Mouse (Mus musculus): Measurements from ENCODE around the gene Cdon. TPM values are rescaled to one million over a fixed set of nuclear protein-coding genes. Genes with fewer than 3 reads are reported as not detected.
A peak's percentile ranks its signal among the peaks of the same experiment; 100 is the strongest.

The Cdon gene
- total RNA-seq, 2 experiments from 2014 or later: 30.0 to 33.3 TPM

DNA sequence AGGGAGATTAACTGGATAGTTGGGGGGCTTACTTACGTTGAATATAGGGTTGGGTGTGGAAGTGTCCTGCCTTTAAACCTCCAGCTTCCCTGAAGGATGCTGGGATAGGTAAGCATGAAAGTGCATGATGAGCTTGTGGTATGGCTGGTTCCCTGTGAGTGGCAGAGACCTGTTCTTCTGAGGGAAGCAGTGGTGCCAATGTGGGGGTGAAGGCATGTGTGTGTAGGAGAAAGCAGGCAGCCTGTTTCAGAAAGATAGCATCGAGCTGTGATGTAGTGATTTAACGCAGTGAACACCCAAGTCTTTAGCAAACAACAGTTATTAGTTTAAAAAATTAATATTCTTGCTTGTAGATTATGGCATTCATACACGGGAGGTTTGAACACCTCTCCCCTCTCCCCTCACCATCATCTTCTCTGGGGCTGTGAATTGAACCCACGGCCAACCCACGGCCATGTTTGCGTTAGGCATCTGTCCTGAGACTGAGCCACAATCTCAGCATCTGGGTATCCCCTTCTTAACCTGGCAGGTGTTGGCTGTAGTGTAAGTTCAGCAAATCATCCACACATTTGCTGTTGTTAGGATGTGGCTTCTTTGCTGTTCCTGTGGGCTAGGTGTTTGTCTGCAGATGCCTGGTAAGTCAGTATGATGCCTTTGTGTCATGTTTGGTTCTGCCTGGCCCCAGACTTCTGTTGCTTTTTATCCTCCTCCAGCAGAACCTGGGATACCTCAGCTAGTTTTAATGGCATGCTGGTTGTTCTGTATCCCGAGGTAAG is 17.5 kb downstream of the Cdon start:
- no peak for DNase-seq

DNA sequence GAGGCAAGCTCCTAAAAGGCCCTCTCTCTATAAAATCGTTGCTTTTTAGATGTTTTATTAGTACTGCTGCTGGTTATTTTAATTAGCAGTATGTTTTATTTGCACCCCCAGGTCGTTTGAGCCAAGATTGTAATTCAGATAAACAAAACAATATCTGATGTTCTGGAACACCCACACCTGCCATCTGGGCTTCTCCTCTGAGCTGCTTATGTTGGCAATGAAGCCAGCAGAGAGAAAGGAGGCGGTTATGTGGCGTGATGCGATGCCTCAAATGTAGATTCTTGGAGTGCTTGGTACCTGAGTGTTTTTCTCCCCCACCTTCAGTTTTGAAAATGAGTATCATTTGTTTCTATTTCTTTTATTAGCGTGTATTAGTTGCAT is 18.1 kb downstream of the Cdon start:
- no peak for DNase-seq

DNA sequence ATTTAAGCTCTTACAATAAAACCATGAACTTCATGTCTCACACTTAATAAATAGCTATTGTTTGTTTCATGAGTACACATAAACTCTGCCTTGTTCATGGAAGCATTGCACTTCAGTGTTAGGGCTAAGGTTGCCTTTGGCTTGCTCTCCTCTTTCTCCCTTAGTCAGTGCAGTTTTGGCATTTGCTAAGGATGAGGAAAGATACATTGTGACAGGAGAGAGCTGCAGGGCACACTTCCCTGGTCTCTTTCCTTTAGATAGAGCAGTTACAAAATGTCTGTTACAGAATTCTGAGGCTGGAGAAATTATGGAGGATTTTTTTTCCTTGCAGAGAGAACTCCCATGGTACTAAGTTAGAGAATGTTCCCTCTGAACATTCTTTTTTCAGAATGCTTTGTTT is 18.8 kb downstream of the Cdon start:
- DNase-seq: no peak

DNA sequence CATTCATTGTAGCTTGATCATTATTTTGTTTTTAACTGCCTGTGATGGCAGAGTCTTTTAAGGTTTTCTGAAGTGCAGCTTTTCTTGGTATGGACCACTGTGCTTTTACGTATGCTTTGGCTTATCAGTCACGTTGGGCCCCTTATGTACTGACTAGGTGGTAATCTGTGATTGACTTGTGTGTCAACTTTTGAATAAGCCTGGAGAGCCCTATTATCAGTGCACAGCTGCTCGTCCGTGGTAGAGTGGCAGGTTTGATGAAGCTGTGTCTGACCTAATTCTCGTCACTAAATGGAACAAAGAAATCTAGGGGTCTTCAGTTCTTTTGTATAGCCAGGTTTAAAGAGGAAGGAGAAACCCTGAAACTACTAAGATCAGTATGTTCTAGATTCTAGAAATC is 21.5 kb downstream of the Cdon start:
- DNase-seq: no peak

DNA sequence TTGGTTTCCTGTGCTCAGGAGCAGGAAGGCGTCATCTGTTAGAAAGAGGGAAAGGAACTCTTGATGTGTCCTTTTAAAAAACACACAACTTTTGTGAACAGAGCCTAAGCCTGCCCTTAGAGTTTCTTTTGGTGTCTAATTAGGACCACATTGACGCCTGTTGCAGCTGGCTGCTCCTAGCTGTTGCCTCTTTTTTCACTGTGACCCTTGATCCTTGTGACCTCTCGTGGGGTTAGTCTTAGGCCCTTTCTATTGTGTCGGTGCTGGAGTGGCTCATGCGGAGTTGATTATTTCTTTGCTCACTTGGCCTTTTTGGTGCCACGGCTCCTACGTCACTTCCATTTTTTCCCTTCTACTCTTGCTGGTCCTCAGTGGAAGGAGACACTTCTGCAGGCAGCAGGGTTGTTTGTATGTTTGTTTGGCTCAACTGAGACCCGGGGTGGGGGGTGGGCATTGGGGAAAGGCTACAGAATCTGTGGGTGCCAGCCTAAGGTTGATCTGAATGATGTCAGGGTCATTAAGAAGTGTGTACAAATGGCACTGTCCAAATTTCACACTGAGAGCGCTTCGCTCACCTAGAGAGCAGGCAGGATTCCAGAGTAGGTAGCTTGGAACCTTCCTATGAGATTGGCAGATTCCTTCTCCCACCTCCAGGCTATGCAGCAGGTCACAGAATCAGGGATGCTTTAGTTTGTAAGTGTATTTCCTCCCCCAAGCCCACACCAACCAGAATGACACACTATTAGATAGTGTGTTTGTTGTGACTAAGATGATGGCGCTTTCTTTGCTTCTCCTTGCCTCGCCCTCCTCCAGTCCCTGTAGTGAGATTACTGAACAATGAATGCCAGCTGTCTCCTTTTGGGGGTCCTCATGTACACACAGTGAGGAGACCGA is 22.9 kb downstream of the Cdon start:
- DNase-seq: no peak

DNA sequence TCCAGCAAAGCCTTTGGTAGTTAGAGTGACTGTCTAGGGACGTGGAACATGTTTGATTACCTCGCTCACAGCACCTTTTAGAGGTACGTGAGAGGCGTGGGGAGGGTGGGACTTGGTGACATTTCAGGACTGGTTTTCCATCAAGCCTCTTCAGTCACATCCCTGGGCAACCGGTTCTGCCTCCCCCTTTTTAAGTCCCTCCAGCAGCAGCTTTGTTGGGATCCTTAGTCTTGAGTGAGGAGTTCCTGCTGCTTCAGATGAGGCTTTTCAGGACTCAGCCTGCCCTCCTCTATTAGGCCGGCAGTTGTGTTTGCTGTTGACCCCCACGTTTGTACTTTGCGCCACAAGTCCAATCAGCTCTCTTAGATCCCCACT is 23.6 kb downstream of the Cdon start:
- DNase-seq: no peak

DNA sequence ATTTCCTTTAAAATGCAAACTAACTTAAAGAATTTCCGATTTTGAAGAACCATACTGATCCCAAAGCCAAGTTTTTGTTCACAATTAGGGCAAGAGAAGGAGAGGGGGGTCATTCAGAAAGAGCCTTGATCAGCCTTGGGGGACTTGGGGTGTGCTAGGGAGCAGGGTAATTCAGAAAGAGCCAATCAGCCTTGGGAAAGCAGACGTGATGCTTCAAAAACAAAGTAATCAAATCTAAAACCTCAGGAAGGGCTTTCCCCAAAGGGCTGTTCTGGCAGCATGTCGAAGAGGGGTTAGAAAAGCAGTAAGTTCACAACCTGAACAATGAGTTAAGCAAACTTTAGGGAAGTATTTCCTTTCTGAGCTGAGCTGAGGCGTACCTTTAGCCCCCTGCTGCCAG is 26.0 kb downstream of the Cdon start:
- DNase-seq: no peak

DNA sequence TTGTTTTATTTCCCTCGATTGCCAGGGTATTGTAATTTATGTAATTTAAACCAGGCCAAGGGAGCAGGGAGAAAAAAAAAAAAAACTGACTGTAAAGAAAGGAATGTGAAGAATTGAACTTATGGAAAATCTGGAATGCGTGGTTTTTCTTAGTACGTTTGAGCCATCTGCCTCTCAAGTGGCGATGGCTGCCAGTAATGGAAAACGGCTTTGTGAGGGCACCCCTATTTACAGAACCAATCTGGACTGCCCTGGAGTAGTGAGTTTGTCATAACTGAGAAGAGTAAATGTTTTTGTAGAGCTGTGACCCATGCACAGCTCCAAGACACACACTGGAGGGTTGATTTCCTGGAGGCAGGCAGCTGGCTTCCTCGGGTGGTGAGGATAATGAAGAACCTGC is 32.4 kb downstream of the Cdon start:
- no peak for DNase-seq

DNA sequence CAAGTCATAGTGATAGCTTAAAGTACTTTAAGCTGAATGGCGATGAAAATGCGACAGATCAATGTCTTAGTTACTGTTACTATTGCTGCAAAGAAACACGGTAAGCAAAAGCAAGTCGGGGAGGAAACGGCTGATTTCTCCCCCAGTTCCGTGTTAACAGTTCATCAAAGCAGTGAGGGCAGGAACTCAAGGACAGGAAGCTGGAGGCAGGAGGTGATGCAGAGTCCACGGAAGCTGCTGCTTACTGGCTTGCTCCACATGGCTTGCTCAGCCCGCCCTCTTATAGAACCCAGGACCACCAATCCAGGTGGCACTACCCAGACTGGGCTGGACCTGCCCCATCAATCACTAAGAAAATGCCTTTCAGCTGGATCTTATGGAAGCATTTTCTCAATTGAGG is 38.7 kb downstream of the Cdon start:
- no peak for DNase-seq

DNA sequence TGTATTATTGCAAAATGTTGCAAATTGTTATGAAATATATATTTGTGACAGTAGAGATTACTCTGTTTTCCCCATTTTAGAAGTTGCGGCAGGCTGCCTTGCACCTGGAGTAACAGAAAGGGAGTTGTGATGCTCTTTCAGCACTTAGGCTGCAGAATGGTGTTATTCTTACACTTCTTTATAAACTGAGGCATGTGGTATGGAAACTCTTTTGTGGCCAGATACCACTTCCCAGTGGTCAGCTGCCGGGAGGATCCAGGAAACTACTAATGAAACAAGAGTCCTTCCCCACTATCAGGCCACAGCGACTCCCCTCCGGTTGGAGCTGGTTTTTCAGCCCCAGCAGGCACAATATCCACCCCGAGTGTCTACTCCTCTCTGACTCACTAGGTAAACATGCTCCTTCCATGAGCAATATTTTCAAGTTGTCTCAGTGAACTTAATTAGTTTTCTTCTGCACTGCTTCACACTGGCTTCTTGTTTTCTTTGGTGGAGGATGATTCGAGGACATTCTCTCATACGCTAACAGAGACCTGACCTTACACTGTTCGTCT is 46.4 kb downstream of the Cdon start:
- DNase-seq: peak; percentile 14

DNA sequence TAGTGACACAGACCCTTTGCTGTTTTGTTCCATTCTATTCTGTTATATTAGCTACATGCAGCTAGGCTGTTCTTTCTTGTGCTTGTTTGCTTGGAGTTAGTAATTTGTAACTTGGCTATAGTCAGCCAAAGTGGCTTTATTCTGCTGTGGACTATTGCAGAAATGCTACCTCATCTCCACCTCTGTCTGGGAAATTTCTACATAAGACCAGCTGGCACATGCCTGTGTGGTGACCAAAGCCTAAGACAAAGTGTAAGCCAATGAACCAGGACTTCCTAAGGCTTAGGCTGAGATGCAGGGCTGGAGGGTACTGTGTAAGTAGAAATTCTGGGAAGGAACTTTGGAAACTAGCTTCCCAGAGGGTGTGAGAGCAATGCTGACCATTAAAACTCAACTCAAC is 48.0 kb downstream of the Cdon start:
- no peak for DNase-seq

DNA sequence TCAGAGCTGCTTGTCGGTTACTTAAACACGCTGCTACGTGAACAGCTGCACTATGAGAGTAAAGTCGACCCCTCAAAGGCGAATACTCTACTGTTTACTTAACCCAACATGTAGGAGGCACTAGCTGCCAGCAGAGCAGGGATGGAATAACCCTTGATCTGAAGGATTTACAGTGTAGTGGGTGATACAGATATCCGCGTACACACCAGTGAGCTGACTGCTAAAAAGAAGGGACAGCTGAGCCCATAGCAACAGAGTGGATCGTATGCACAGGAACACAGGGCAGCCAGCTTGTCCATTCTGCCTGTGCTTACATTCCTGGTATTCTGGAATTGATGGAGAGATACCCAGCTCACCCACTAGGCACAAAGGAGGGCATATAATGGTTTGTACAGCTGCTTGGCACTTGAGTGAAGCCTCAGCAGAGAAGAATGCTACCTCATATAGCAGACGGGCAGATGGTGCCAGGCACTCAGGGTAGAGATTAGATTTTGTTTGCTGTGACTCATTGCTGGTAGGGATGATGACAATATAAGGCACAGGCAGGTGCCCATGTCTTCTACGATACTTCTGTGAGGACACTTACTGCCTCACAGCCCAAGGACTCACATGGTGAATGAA is 53.3 kb downstream of the Cdon start:
- DNase-seq: no peak

DNA sequence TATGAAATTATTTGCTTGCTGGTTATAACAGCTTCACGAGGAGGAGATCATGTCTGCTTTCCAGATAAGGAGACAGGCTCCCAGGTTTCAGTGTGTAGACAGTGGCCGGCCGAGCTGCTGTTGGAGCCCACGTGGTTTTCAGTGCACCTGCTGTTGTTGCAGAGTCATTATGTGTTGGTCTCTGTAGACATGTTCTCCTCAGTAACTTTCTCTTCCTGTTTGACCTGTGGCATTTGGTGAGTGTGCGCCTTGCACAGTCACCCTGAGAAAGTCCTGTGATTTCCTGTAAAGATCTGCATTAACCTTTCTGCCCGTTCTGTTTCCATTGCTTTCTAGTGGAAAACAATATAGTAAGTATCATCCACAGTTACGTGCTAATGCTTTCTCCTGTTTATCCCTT is 54.5 kb downstream of the Cdon start:
- DNase-seq: no peak

DNA sequence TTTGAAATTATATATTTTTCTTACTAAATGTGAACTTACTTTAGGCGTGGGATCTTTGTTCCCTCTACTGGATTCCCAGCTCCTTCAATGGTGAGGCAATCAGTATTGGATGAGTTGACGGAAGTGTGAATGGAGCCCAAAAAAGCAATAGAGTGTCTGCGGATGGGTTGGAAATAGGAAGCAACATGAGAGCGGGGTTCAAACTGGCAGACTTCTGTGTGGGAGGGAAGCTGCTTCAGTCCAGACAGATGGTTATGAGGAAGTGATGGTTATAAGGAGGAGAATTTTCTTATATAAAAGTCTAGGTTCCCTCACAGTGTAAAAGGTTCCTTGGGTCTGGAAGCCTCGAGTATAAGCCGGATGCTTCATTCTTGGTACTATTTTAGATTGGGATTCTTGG is 58.5 kb downstream of the Cdon start:
- DNase-seq: no peak

DNA sequence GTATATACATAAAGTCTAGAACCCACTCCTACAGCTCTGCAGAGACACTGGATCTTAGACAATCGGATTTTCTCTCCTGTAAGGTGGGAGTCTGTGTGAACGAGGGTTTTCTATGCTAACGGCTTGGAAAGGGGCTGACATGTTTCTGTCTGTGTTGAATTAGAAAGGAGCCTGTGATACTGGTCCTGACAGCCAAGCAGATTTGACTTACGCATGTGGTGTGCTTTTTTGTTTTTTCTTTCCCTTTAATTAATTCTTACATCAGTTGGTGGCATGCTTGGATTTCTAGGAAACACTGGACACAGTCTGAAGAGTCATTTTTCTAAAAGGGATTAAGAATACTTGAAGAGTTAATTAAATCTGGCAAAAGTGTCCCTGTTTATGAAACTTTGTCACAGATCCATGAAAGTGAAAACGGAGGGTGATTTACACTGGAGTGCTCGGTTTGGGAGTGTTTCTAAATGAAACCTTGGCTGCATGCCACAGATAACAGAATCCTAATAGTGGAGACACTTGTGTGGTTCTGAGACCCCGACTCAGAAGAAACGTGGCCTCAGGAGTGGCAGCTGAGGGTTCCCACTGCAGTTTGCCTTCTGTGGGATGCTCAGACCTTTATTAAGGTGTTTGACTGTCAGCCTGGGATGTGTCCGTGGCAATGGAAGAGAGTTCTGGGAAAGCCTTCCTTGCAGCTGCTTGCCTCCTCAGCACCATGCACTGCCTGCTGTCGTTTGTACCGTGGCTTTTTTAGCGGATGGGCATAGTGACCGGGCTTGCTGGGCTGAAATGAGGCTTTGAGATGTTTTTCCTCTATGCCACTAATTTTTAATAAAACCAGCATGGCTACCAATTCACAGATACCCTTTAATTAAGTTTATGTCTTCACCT is 61.3 kb downstream of the Cdon start:
- DNase-seq: no peak

DNA sequence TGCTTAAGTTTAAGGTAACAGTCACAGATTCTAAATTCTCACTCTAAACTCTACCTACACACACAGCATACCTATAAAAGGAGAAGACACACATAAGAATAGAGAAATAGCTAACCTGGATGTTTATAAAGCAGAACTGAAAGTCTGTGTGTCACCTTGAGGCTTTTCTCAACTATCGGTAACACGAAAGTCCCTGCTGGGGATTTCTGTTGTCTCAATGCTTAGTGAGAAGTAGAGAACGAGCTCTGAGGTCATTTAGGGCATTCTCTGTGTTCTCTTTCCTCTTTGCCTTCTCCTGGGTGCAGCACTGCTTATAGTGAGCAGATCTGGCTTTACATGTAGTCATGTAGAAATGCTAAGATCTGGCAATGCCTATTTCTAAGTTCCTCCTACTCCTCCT is 63.0 kb downstream of the Cdon start:
- no peak for DNase-seq

DNA sequence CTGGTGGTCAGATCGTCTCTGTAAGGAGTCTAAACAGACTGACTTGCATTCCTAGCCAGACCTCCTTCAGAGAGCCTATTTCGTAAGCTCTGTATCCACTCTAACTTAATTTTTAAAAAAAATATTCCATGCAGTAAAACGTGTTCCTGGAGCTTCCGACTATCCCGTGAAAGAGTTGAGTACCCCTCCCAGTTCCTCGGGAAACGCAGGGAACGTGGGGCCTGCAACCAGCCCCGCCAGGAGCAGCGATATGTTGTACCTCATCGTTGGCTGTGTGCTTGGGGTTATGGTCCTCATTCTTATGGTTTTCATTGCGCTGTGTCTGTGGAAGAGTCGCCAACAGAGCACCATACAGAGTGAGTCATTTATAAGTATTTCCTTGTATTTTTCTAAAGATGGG is 65.7 kb downstream of the Cdon start:
- DNase-seq: no peak

DNA sequence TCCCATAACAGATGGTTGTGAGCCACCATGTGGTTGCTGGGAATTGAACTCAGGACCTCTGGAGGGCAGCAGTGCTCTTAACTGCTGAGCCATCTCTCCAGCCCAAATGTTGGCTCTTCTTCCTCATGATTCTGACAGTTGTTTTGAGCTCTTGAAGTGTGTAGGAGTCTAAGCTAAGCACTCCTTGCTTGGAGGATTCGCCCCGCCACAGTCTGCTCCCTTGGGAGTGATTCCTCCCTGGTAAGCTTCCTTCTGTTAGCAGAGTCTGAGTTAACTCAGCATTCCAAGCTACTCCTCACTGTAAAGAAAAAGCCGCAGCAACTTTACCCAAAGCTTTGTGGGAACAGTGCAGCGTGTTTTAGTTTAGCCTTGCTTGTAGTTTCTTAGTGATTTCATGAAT is 67.6 kb downstream of the Cdon start:
- DNase-seq: no peak

DNA sequence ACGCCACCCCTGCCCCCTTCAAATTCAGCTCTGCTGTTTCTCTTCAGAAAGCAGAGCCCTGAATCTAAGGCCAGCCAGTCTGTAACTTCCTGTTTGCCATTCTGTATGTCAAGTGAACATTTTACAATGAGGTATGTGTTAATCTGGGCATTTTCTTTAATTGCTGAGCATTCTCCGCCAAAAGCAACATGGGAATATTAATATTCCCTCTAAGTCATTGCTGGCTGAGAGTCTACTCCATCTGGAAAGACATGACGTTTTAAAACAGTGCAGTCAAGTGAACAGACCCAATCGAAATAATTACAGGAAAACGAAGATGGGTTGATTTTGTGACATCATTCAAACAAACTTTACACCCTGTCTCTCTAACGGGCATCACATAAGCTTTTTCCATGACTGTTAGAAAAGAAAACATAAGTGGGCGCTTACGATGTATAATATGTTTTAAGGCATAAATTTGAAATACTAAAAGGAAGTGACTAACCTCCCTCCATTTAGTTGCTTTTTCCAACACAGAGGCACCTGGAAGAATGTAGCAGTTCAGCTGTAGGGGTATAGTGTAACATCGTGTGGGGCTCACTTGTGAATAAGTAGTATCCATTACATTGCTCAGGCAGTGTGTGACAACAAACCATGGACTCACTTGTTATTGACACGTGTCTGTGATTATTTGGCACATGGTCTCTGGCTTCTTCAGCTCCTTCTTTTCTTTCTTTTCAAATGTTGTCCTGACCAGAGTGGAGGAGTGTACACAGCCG is 70.4 kb downstream of the Cdon start:
- DNase-seq: no peak

DNA sequence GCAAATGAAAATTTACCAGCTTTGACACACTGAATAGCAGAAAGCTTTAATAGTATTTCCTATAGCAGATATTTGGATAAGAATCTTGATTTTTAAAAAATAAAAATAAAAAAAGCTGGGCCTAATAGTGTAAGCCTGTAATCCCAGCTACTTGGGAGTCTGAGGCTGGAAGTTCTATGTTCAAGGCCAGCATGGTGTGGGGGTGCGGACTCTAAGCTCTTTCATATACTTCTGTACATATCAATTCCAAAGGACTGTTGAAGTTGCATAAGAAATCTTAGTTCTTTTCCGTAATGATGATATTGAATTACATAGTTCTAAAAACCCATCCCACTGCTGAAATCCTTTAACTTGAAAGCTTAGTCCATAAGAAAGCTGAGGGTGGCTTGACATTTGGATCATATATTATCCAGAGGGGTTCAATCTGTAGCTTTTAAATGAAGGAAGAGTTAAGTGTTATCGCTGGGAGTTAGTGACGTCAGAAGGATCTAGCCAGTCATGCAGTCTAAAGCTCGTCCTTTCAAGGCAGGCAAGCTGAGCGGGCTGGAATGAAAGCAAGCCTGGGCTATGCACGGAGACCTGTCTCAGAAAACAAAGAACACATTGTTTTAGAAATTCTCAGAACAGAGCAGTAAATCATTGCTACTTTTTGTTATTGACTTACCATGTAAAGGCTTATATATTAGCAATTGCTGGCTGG is 72.3 kb downstream of the Cdon start:
- DNase-seq: no peak

DNA sequence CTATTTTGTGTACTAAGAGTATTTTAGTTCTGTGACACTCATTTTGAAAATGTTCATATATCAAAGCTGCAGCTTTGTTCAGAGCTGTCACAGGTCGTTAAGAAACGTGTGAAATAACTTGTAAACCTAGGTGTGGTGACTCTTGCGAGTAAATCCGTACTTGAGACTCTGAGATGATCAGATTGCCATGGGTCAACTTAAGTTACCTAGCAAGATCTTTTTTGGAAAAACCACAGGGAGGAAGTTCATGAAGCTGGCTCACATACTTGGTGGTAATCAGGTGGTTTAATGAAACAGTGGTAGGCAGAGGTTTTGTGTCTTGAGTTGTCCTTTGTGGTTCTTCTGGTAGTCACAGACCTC is 72.8 kb downstream of the Cdon start:
- DNase-seq: no peak
